Mouse (Mus musculus) CH12F3 (cell line): ENCODE measurements around the gene Sdcbp2.

Source experiments
- in situ Hi-C: fragments of 300-500 bp; cut with MboI; formaldehyde crosslinking; loops from 2 replicates; pipeline ENCODE4 v1.14.3; 2020; ENCODE audit warnings: low sequenced_read_pairs

Gene Sdcbp2

DNA sequence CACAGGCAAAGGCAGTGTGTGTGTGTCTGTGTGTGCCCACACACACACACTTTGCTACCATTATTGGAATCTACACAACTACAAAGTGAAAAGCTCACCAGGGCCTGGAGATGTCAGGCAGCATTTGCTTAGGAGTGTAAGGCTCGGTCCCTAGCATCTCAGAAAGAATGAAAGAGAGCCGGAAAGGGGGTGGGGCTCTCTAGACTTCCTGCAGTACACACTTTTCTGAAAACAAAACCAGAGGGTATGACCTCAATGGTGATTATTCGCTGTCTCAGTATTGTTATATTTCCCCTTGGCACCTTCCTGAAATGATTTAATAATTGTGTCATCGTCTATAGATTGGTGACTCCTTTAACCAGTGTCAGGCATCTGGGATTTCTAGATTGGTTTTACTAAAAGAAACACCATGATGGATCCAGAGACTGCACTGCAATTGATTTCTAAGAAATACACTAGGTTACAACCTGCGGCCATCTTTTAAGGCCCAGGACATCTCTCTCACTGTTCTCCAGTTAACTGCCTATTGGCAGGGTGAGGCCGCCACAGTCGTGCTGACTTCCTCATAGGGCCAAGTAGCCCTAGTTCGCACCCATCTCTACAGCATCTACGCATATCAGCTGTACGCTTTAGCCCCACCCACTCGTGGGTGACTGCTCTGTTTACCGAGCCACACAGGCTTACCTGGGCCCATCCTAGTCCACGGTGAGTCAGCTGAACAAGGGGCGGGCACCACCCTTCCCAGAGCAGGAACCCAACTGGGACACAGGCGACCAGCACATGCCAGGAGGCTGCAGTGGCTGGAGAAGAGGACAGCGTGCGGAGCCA lies at the start of gene Sdcbp2:
Sdcbp2 (plus strand) TSS at position 750 of the 828 bp plus-strand sequence.
- in situ Hi-C loops, result no loop called here

GRCm38 (mm10) chr2:151524324-151525041 lies 47.9 kb upstream of the Sdcbp2 start:
- in situ Hi-C loops, result no loop called here

DNA sequence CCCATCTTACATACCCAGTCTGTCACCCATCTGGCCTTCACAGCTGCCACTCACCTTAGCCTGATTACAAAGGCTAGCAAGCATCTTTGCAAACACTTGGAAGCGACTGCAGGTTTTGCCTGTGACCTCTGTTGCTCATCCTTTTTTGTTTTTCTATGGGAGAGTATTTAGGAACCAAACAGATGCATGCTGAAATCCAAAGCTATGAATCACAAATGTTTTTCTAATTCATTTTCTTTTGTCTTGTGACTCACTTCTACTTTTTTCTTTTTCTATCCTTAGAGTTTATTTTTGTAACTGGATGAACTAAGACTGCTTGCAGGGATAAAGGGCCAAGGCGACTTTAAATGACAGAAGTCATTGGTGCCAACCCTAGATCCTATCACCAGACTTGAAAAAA lies 46.9 kb upstream of the Sdcbp2 start:
- in situ Hi-C loops, result no loop called here

DNA sequence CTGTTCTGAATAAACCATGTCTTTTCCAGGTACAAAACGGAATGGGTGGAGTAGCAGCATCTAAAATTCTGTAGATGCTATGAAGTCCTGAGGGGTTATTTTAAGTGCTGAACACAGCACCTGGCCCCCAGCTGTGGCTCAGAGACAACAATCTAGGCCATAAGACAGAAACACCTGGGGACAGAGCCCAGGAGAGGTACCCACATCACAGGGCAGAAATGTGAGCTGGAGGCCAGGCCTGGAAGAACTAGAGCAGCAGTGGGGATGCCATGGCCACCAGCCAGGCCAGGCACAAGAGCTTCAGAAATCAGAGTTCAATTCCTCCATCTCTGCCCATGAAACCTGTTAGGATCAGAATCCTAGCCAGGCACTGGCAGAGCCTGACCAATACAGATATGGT lies 44.4 kb upstream of the Sdcbp2 start:
- in situ Hi-C loops, result no loop called here

- in situ Hi-C loops, result no loop called here
Measured at GRCm38 (mm10) chr2:151529169-151529568, 43.3 kb upstream of the Sdcbp2 start.

DNA sequence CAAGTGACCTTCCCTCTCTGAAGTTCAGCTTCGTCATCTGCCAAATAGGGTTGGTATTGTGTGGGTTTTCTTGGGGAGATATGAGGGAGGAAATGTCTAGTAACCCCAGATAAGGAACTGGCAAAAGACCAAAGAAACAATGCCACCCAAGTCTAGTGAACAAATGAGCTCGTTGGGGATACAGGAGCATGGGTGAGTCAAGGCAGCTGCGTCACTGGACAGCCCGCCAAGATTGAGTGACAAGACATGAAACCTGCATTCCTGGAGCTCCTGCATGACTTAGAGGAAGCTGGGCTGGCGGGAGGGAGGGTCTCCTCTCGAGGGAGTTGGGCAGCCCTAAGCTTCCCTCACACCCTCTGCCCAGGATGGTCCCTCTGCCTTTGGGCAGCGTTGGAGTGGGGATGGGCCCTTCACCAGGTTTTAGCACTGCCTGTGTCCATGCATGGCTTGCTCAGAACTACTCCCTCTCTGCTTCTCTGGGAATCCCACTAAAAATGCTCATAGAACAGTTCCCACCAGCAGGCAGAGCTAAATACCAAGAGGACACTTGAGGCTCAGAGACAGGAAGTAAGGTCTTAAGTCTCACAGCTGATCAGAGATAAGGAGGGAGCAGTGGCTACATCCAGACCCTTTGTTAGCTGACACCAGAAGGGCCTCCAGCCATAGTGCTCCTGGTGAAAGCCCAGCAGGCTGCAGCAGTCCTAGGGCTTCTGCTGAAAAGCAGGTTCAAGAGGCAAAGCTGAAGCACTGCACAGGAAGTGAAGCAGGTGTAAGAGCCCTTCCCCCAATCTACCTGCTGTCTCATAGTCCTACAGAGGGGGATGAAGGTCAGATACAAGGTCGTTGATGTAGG lies 41.8 kb upstream of the Sdcbp2 start:
- in situ Hi-C loops, result no loop called here

GRCm38 (mm10) chr2:151533632-151534031 lies 38.8 kb upstream of the Sdcbp2 start:
- in situ Hi-C loops, result no loop called here

DNA sequence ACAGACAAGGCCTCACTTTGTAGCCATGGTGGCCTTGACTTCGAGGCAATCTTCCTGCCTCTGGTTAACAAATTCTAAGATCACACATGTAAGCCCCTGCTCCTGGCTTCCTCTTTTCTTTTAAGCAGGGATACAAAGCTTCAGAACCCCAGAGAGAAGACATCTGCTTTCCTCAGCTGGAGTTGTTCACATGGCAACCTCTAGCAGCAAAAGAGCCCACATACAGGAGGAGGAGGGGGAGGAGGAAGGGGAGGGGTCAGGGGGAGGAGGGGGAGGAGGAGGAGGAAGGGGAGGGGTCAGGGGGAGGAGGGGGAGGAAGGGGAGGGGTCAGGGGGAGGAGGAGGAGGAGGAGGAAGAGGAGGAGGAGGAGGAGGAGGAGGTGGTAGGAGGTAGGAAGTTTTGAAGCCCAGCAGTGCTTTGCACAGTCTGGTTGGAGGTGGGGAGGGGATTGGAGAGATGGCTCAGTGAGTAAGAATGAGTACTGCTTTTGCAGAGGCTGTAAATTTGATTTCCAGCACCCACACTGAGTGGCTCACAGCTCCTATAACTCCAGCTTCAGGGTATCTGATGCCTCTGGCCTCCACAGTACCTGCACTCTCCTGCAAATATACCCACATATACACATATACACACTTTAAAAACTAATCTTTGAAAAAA lies 36.3 kb upstream of the Sdcbp2 start:
- in situ Hi-C loops, result no loop called here

DNA sequence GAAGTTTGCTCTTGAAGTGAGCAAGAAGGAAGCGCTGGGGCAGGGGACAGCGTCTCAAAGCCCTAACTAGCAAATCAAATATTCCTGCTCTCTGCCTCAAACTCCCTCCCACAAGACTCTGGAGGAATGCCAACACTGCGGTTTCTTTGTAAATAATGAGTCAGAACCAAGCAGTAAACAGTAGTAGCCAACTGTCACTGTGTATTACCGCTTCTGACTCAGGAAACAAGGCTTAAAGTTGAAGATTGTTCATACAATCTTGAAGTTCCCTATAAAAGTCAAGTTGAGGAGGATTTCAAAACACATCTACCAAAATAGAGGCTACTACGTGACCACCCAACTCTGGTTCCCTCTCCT lies 35.8 kb upstream of the Sdcbp2 start:
- in situ Hi-C loops, result no loop called here

GRCm38 (mm10) chr2:151538646-151539045 lies 33.8 kb upstream of the Sdcbp2 start:
- in situ Hi-C loops, result no loop called here

GRCm38 (mm10) chr2:151542323-151543062 lies 29.9 kb upstream of the Sdcbp2 start, which contains the start of gene Fkbp1a:
Fkbp1a (plus strand) TSS chr2:151542483.
- in situ Hi-C loops, result no loop called here

DNA sequence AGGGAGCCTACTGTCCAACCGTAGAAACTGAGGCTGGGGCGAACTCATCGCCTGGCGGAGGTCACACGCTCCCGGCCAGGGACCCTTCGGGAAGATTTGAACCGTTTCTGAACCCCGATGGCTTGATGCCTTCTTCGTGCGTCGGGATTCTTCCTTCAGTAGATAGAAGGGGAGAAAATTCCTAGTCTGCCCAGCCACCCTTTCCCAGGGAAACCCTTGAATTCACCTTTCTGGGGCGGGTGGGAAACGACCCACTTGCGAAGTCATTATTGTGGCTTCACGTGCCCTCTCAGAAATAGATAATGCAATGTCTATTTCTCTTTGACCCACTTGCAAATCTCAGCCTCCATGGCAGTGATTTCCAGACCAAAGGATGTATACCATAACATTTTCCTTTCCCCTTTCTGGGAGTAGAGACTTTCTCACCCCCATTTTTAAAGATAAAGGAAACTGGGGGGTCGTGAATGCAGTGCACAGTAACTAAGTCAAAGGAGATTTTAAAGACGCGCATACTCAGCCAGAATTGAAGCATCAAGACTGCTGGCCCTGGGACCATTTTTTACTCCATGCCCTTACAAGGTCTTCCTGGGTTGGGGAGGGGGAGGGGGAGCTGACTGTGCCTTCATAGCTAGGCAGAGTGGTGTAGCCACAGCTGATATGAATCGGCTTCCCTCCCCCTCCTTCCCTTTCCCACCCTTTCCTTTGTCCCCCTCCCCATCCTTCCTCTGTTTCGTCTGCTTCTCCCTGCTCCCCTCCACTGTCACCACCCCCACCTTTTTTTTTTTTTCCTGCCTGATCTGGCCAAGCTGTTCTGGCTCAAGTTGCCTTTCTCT lies 29.1 kb upstream of the Sdcbp2 start:
- in situ Hi-C loops, result no loop called here

GRCm38 (mm10) chr2:151544673-151545072 lies 27.7 kb upstream of the Sdcbp2 start:
- in situ Hi-C loops, result no loop called here

DNA sequence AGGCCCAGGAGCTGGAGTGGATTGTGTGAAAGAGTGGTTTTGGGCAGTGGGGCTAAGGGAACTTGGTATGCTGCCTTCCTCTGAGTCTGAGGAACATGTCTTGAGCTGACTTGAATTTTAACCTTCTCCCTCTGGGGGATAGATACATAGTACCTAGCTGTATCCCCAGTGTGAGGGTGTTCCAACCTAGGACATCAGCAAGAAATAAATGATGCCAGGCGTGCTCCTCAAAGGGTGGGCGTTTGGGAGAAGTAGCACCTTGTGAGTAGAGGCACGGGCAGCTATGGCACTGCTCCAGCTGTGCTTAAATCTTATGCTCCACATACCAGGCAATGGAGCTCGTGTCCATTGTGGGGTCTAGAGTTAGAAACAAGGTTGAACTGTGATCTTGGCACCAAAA lies 25.9 kb upstream of the Sdcbp2 start:
- in situ Hi-C loops, result no loop called here

- in situ Hi-C loops, result no loop called here
Measured at GRCm38 (mm10) chr2:151549615-151550121, 22.8 kb upstream of the Sdcbp2 start.

DNA sequence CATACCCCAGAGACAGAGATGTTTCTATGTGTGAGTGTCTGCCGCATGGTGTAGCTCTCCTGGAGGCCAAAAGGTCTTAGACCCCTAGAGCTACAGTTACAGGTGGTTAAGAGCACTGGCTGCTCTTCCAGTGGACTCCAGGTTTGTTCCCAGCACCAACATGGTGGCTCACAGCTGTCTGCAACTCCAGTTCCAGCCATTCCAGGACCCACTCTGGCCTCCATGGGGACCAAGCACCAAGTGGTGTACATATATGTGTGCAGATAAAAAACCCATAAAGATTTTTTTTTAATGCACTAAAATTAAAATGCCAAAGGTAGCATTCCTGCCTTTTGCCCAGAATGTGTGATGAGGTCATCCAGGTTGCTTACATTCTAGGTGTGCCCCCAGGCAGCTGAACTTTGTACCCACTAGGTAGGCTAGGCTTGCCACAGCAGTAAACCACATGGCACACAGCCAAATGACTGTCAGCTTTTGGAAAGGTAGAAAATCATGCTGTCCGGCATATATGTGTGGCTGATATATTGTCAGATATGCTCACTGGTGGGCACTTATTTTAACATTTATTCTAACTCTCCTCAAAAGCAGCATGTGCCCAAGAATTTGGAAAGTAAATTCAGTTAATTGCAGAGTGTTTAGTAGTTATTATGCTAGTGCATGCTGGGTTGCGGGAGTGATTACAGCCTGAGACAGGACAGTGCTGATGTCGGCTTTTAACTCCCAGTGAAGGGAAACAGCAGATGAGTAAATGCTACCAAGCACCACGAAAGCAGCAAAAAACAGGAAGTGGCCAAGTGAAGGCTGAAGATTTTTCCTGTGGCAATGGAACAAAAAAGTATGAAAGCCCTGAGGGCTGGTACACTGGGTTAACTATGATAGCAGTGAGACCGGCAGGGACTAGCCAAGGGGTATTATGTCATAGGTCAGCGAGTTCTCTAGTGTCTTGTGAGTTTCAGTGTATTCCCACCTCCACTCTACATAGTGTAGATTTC lies 9.2 kb upstream of the Sdcbp2 start:
- in situ Hi-C loops, result no loop called here

DNA sequence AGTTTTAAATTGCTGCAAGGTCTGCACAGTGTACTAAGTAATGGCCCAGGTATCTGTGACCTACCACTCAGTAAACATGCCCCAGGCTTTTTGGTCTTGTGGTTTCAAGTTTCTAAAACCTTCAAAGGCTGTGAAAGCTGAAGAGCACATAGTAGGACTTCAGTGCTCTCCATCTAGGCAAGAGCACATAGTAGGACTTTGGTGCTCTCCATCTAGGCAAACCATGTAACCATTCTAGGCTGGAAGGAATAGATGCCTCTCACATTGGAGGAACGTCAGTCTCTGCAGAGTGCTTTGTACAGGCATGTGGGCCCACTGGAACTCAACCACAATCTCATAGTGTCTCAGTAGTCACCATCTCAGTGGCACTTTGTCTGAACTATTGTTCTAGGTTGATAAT lies 8.4 kb upstream of the Sdcbp2 start:
- in situ Hi-C loops, result no loop called here

- in situ Hi-C loops, result no loop called here
Measured at GRCm38 (mm10) chr2:151564986-151565385, 7.4 kb upstream of the Sdcbp2 start.
